Mouse (Mus musculus) kidney, adult 2 months (tissue): ENCODE measurements around the gene Pnpla1. TPM values are rescaled to one million over a fixed set of nuclear protein-coding genes. Genes with fewer than 3 reads are reported as not detected.

Experiments used
- DNase-seq: peaks from one replicate; pipeline ENCODE4 v3.0.0; 2021
- H3K27ac ChIP-seq: fragments of 200-500 bp; 2 replicates; pipeline ENCODE4 v1.5.1; 2012; ENCODE audit warnings: low read depth, low read length, control low read depth, inconsistent platforms; ENCODE audit not compliant: insufficient read depth
- H3K27me3 ChIP-seq: fragments of 200-500 bp; replicated peaks from 2 replicates; pipeline ENCODE4 v1.6.1; 2012; ENCODE audit warnings: mild to moderate bottlenecking, moderate library complexity, low read length, inconsistent platforms; ENCODE audit not compliant: control insufficient read depth, insufficient read depth
- H3K36me3 ChIP-seq: fragments of 200-500 bp; 2 replicates; pipeline ENCODE4 v1.6.1; 2012; ENCODE audit warnings: mild to moderate bottlenecking, moderate library complexity, low read length, inconsistent platforms; ENCODE audit not compliant: control insufficient read depth, insufficient read depth
- H3K4me1 ChIP-seq: fragments of 200-500 bp; 2 replicates; pipeline ENCODE4 v1.6.1; 2011; ENCODE audit warnings: low read length; ENCODE audit not compliant: control insufficient read depth, insufficient read depth
- H3K4me3 ChIP-seq: fragments of 200-500 bp; 2 replicates; pipeline ENCODE4 v1.5.1; 2011; ENCODE audit warnings: mild to moderate bottlenecking, low read depth, low read length, control low read depth; ENCODE audit not compliant: insufficient read depth
- CTCF ChIP-seq: fragments of 200-500 bp; conservative IDR thresholded peaks from 2 replicates; pipeline ENCODE4 v1.5.1; 2011; ENCODE audit warnings: low read depth, mild to moderate bottlenecking, control low read depth, low read length, moderate library complexity, mixed read lengths; ENCODE audit not compliant: insufficient read depth, insufficient read length
- POLR2A ChIP-seq: fragments of 200-500 bp; IDR thresholded peaks from one replicate; pipeline ENCODE4 v1.6.1; 2011; ENCODE audit warnings: low read depth, low read length, control low read depth
- WGBS: fragments of 180-500 bp; shearing (Covaris S2); methylation state at CpG from one replicate; pipeline ENCODE4 v1.1.7; 2018; 5-methylcytosine and 5-hydroxymethylcytosine counted together
- polyA plus RNA-seq: library from polyadenylated mRNA; depleted of rRNA; stranded (reverse); fragments of >200 nt; gene quantifications from 2 replicates; pipeline ENCODE4 v1.2.3, GENCODE M21; 2012

Gene Pnpla1
- polyA plus RNA-seq, 1 experiment, result not detected

DNA sequence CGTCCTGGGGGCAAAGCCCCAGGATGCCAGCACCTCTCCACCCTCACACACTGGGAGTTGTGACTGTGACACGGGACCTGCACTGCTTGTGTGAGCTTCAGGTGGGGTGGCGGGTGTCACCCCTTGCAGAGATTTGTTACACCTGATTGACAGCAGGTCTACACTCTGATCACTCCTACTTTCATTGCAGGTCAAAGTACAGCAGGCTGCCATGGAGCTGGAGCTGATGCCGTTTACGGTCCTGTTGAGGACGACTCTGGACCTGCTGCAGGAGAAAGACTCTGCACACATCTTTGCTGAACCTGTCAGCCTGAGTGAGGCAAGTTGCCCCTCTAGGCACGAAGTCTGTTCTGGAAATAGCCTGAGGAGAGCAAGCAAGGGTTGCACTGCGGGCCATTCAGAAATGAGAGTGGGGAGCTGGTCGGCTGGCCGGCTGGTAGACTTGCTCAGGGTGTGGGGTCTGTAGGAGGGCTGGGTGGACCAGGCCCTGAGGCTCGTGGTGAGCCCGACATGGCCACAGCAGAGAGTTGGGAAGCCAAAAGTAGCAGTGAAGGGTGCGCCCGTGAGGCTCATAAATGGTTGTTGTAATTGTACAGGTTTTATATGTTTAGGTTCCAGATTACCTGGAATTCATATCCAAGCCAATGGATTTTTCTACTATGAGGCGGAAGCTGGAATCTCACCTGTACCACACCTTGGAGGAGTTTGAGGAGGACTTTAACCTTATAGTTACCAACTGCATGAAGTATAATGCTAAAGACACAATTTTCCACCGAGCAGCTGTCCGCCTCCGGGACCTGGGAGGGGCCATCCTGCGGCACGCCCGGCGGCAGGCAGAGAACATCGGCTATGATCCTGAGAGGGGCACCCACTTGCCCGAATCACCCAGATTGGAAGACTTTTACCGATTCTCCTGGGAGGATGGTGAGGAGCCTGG is 41.1 kb upstream of the Pnpla1 start:
- H3K4me3 ChIP-seq, result no peak overlapping the region
- peaks cover 14% of the 10 kb centered on the region; the same call in 1 of the 2 replicates for H3K4me1 ChIP-seq
- H3K27ac ChIP-seq, result no peak overlapping the region
- no peaks in the 10 kb centered on the region for H3K27me3 ChIP-seq
- H3K36me3 ChIP-seq, result no peaks in the 10 kb centered on the region; the same call in 1 of the 2 replicates
- TF ChIP-seq POLR2A, result no peak
- no peak for TF ChIP-seq CTCF
- WGBS, result 88% methylated on average over 25 of the region's 25 CpGs
- DNase-seq, result peak; percentile 35

DNA sequence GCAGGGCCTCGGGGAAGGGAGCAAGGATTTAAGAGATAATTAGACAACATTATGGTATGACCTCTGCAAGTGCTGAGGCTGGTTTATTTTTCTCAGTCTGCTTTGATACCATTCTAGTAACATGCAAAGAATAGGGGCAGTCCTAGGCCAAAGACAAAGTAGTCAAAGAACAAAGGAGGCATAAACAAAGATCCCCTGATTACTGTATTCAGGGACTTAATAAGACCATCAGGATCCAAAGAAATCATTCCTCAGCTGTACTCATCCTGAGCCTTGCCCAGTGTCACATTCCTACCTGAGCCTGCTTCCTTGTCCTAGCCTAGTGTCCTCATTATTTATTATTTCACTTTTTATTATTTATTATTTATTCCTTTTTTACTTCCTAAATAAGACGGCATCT is 38.0 kb upstream of the Pnpla1 start:
- Histone ChIP-seq H3K4me3 (no peak overlapping the region), H3K27me3 (no peaks in the 10 kb centered on the region), H3K4me1 (peaks cover 5% of the 10 kb centered on the region; the same call in 1 of the 2 replicates), H3K36me3 (peaks cover 2% of the 10 kb centered on the region; the same call in 1 of the 2 replicates), H3K27ac (no peak overlapping the region)
- TF ChIP-seq POLR2A (no peak), CTCF (no peak)
- no peak for DNase-seq
- WGBS, result 72% methylated on average over 2 of the region's 2 CpGs

DNA sequence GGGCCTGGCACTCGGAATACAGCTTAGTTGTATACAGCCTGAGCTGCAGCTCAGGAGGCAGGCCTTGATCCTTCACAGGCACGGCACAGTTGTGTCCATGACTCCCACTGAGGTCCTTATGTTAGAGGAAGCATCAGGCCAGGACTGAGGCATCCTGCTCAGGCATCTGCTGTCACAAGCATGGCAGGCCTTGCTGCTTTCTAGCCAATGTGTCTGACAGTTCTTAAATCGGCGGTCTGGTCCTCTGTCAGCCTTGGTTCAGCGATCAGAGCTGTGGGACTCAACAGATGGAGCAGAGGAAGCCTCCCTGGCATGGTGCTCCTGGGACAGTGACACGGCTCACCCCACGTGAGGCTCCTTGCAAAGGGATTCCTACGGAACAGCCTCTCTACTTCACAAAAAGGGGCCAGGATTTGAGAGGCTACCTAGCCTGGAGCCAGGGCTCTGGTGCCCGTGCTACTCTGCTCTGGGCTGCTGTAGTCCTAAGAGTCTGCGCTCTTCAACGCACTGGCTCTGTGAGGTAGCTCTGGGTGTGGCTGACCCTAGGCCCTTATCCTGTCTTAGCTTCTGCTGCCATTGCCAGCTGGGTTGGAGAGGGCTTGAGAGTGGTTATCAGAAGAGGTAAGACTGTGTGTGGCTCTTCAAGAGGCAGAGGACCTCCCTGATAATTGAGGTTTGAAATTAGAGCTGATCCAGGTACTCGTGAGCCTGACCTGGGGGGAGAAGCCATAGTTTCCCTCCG is 35.0 kb upstream of the Pnpla1 start:
- Histone ChIP-seq H3K4me1 (no peaks in the 10 kb centered on the region), H3K36me3 (0 out of 2 replicates have a peak, but pooled peaks cover 2% of the 10 kb centered on the region), H3K27ac (no peak overlapping the region), H3K27me3 (no peaks in the 10 kb centered on the region), H3K4me3 (no peak overlapping the region)
- DNase-seq, result no peak
- no peak for TF ChIP-seq CTCF
- no peak for TF ChIP-seq POLR2A
- WGBS, result 80% methylated on average over 13 of the region's 13 CpGs

DNA sequence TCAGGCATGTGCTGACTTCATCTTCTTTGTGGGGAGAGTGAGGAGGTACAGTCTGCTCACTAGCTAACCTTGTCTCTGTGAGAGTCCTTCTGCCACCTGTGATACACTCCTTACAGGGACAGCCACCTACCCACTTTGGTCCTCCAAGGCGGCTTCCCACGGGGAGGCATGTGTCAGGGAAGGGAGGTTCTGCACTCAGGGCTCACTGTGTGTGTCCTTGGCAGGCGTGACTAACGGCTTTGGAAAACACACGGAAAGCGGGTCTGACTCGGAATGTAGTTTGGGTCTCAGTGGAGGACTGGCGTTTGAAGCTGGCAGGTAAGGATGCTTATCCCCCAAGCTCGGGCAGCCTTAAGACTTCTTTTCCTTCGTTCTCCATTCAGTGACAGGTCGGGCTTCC is 34.5 kb upstream of the Pnpla1 start:
- no peaks in the 10 kb centered on the region for H3K27me3 ChIP-seq
- no peak for DNase-seq
- WGBS, result 83% methylated on average over 11 of the region's 11 CpGs
- H3K36me3 ChIP-seq, result 0 out of 2 replicates have a peak, but pooled peaks cover 2% of the 10 kb centered on the region
- no peak for TF ChIP-seq POLR2A
- TF ChIP-seq CTCF, result no peak
- no peak overlapping the region for H3K27ac ChIP-seq
- no peak overlapping the region for H3K4me3 ChIP-seq
- H3K4me1 ChIP-seq, result no peaks in the 10 kb centered on the region

DNA sequence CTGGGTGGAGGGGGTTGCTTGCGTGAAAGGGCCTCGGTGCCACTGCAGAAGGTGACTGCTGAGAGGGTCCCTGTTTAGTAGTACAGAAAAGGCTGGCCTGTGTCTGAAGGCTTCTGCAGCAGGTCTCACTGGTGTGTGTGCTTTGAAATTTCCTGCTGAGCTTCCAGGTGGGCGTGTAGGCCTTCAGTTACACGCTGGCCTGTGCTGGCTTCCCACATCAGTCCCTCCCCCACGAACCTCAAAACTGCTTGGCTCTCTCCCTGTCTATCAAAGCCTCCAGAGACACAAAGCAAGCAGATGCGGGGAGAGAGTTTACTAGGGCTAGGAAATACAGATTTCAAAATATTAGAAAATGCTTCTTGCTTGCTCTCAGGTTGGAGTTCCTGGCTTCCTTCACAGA is 33.3 kb upstream of the Pnpla1 start:
- DNase-seq, result no peak

DNA sequence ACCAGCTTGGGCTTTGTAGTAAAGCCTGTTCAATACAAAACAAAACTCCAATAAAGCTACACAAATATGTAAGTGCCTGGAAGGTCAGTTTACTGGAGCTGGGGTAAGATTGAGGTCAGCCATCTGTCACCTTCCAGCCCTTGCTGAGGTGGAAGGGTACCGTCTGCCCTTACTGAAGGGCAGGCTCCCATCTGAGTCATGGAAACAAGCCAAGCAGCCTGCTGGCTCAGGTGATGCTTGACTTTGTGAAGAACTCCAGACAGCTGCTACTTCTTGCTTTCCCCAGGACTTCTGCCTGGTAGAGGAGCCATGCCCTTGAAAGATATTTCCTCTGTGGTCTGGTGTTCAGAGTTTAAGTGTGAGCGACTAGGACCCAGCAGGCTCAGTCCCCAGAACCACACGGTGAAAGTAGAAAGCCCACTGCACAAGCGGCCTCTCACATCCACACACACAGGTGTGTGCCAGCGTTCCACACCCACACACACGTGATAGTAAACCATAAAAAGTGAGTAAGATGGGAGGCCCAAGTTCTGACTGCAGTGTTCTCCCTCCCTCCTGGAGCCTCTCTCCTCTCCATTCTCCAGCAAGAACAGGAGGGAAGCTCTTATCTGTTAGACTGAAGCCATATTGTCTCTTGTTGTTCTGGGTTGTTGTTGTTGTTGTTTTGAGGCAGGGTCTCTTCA is 32.7 kb upstream of the Pnpla1 start:
- Histone ChIP-seq H3K4me3 (no peak overlapping the region), H3K36me3 (0 out of 2 replicates have a peak, but pooled peaks cover 2% of the 10 kb centered on the region), H3K27ac (no peak overlapping the region), H3K27me3 (no peaks in the 10 kb centered on the region), H3K4me1 (no peaks in the 10 kb centered on the region)
- TF ChIP-seq POLR2A (no peak), CTCF (no peak)
- no peak for DNase-seq
- WGBS, result 78% methylated on average over 6 of the region's 6 CpGs

More for the DNA sequence above, 33.3 kb upstream of the Pnpla1 start:
- Histone ChIP-seq H3K27ac (no peak overlapping the region), H3K4me3 (no peak overlapping the region), H3K36me3 (0 out of 2 replicates have a peak, but pooled peaks cover 2% of the 10 kb centered on the region), H3K4me1 (no peaks in the 10 kb centered on the region), H3K27me3 (no peaks in the 10 kb centered on the region)
- TF ChIP-seq CTCF (no peak), POLR2A (no peak)
- 75% methylated on average over 6 of the region's 6 CpGs for WGBS
